Mouse (Mus musculus) bone marrow, adult 2 months (tissue): ENCODE measurements around the gene Olfr112.
"Not testable (repeated sequence)": the region's sequence is repeated elsewhere in the genome, so short reads cannot be mapped to it uniquely, and the experiment has no call there.

Experiments
- CTCF ChIP-seq: fragments of 200-500 bp; IDR thresholded peaks from 2 replicates; pipeline ENCODE4 v1.5.1; 2011; ENCODE audit warnings: low read length, control low read depth; ENCODE audit not compliant: control insufficient read depth, insufficient read depth
- POLR2A ChIP-seq: fragments of 200-500 bp; IDR thresholded peaks from 2 replicates; pipeline ENCODE4 v1.6.1; 2011; ENCODE audit warnings: low read depth, mild to moderate bottlenecking, control low read depth, low read length, borderline replicate concordance; ENCODE audit not compliant: control insufficient read depth

- TF ChIP-seq CTCF, POLR2A: not testable (repeated sequence)
Measured at GRCm38 (mm10) chr17:37525427-37525826, 43.8 kb downstream of the Olfr112 start.
